Mouse (Mus musculus): Measurements from ENCODE around the gene Wfs1.

- no peak for TF ChIP-seq POLR2A (IDR thresholded peaks at IDR 0.05; ENCODE audit: borderline replicate concordance, low read depth, low read length)
- no peak for TF ChIP-seq CTCF (IDR thresholded peaks at IDR 0.05; ENCODE audit: low read depth, low read length)
Measured at GRCm38 (mm10) chr5:36922811-36923210, 66.2 kb downstream of the Wfs1 start.

All from bone marrow macrophage, adult 2 months (primary cell).